Mouse (Mus musculus) CH12.LX (cell line): ENCODE results near the gene Gm7138. TPM values are rescaled to one million over a fixed set of nuclear protein-coding genes. Genes with fewer than 3 reads are reported as not detected.

Experiments used
- DNase-seq: peaks from one replicate; pipeline ENCODE4 v3.0.0-alpha.2; 2013; ENCODE audit errors: extremely low read depth
- H3K27ac ChIP-seq: 2 replicates; pipeline ENCODE4 v1.5.1; 2012; ENCODE audit warnings: low read depth, mild to moderate bottlenecking, control low read depth, moderate library complexity; ENCODE audit not compliant: insufficient read depth
- H3K27me3 ChIP-seq: replicated peaks from 2 replicates; pipeline ENCODE3; 2012; ENCODE audit warnings: inconsistent platforms
- H3K36me3 ChIP-seq, 2 experiments: replicated peaks in 1 of 2; 2 replicates each; pipeline versions ENCODE3 to v1.6.1; 2012; ENCODE audit warnings: inconsistent platforms in 1 of 2, low read length in 1 of 2, mild to moderate bottlenecking in 1 of 2, mixed read lengths in 1 of 2, moderate library complexity in 1 of 2; ENCODE audit not compliant: control insufficient read depth in 1 of 2, insufficient read depth in 1 of 2
- H3K4me1 ChIP-seq, 2 experiments: 2 replicates each; pipeline ENCODE4 v1.6.1; 2012; ENCODE audit warnings: inconsistent platforms in 1 of 2, moderate library complexity in 1 of 2; ENCODE audit not compliant: insufficient read depth in 2 of 2, control insufficient read depth in 1 of 2
- H3K4me2 ChIP-seq: 2 replicates; pipeline ENCODE4 v1.6.1; 2012; ENCODE audit warnings: low read depth, mild to moderate bottlenecking, control low read depth; ENCODE audit not compliant: poor library complexity, insufficient read depth, severe bottlenecking
- H3K4me3 ChIP-seq, 3 experiments: fragments of 150-350 bp in 1 of 3; sonication (generic) in 1 of 3; replicated peaks in 1 of 3; 2 replicates each; pipeline versions ENCODE3 to v1.5.1; 2011 to 2012; ENCODE audit warnings: low read depth in 2 of 3, low read length in 2 of 3, mild to moderate bottlenecking in 2 of 3, moderate library complexity in 2 of 3, control low read depth in 1 of 3, improper control_type of control experiment in 1 of 3, inconsistent platforms in 1 of 3, mixed read lengths in 1 of 3; ENCODE audit not compliant: poor library complexity in 1 of 3
- H3K79me2 ChIP-seq: replicated peaks from 2 replicates; pipeline ENCODE4 v1.6.1; 2012; ENCODE audit warnings: mild to moderate bottlenecking, moderate library complexity; ENCODE audit not compliant: control insufficient read depth, poor library complexity, insufficient read depth, severe bottlenecking; ENCODE audit errors: extremely low read depth
- H3K9ac ChIP-seq: 2 replicates; pipeline ENCODE4 v1.6.1; 2012; ENCODE audit warnings: low read depth, mild to moderate bottlenecking, control low read depth, moderate library complexity; ENCODE audit not compliant: insufficient read depth
- H3K9me3 ChIP-seq: replicated peaks from 2 replicates; pipeline ENCODE3; 2012; ENCODE audit warnings: low read length, inconsistent platforms, mixed read lengths
- CHD1 ChIP-seq: IDR thresholded peaks from 2 replicates; pipeline ENCODE4 v1.6.1; 2012; ENCODE audit warnings: low read depth, low read length, improper control_type of control experiment, inconsistent platforms
- CTCF ChIP-seq, 2 experiments: IDR thresholded peaks in 1 of 2; conservative IDR thresholded peaks in 1 of 2; 2 replicates each; pipeline ENCODE4 v1.5.1; 2011 to 2012; ENCODE audit warnings: low read depth in 2 of 2, low read length in 2 of 2, improper control_type of control experiment in 1 of 2, inconsistent platforms in 1 of 2, mild to moderate bottlenecking in 1 of 2, moderate library complexity in 1 of 2
- EP300 ChIP-seq: IDR thresholded peaks from 2 replicates; pipeline ENCODE4 v1.6.1; 2011; ENCODE audit warnings: low read length, improper control_type of control experiment
- HCFC1 ChIP-seq: IDR thresholded peaks from 2 replicates; pipeline ENCODE4 v1.6.1; 2012; ENCODE audit warnings: low read depth, mild to moderate bottlenecking, inconsistent platforms, low read length, improper control_type of control experiment
- JUND ChIP-seq: conservative IDR thresholded peaks from 2 replicates; pipeline ENCODE4 v1.6.1; 2011; ENCODE audit warnings: low read depth, low read length, improper control_type of control experiment
- MAFK ChIP-seq: IDR thresholded peaks from 2 replicates; pipeline ENCODE4 v1.6.1; 2011; ENCODE audit warnings: low read length, improper control_type of control experiment; ENCODE audit not compliant: insufficient replicate concordance
- MAX ChIP-seq: IDR thresholded peaks from 2 replicates; pipeline ENCODE4 v1.6.1; 2011; ENCODE audit warnings: low read length, improper control_type of control experiment
- MYC ChIP-seq: IDR thresholded peaks from 2 replicates; pipeline ENCODE4 v1.6.1; 2011; ENCODE audit warnings: low read depth, mild to moderate bottlenecking, improper control_type of control experiment, low read length
- POLR2A ChIP-seq: IDR thresholded peaks from 2 replicates; pipeline ENCODE4 v1.6.1; 2011; ENCODE audit warnings: low read depth, mild to moderate bottlenecking, improper control_type of control experiment, low read length
- RAD21 ChIP-seq: IDR thresholded peaks from 2 replicates; pipeline ENCODE4 v1.6.1; 2011; ENCODE audit warnings: low read depth, mild to moderate bottlenecking, low read length, improper control_type of control experiment, moderate library complexity
- SIN3A ChIP-seq: IDR thresholded peaks from 2 replicates; pipeline ENCODE4 v1.6.1; 2012; ENCODE audit warnings: low read length, improper control_type of control experiment, inconsistent platforms
- SMC3 ChIP-seq: IDR thresholded peaks from 2 replicates; pipeline ENCODE4 v1.6.1; 2011; ENCODE audit warnings: low read depth, low read length, improper control_type of control experiment
- TCF12 ChIP-seq: IDR thresholded peaks from 2 replicates; pipeline ENCODE4 v1.6.1; 2014; ENCODE audit warnings: low read depth, mild to moderate bottlenecking, inconsistent platforms, low read length, improper control_type of control experiment
- ZNF384 ChIP-seq: IDR thresholded peaks from 2 replicates; pipeline ENCODE4 v1.6.1; 2012; ENCODE audit warnings: low read depth, low read length, improper control_type of control experiment, inconsistent platforms
- dilution Hi-C: fragments of 300-500 bp; cut with MboI; formaldehyde crosslinking; loops from 2 replicates; pipeline ENCODE4 v1.14.3; 2020; ENCODE audit warnings: low sequenced_read_pairs; ENCODE audit not compliant: extremely low pct_unique_long_range_greater_than_20kb, extremely low pct_ligation_motif_present
- in situ Hi-C: fragments of 300-500 bp; cut with MboI; formaldehyde crosslinking; loops from 3 replicates; pipeline ENCODE4 v1.14.3; 2019; ENCODE audit warnings: low sequenced_read_pairs, low pct_ligation_motif_present, low pct_unique_long_range_greater_than_20kb, mixed read lengths
- polyA plus RNA-seq: library from polyadenylated mRNA; unstranded; fragments of >175 nt; gene quantifications from 2 replicates; pipeline ENCODE4 v1.2.1, GENCODE M21; 2012; ENCODE audit warnings: low read depth; ENCODE audit not compliant: insufficient read length
- total RNA-seq, 2 experiments: library from RNA; depleted of rRNA; stranded (reverse); fragments of 300-350 nt in 1 of 2; fragments of >200 nt in 1 of 2; gene quantifications; 2 replicates each; pipeline ENCODE4 v1.2.3; 2012 to 2014

Gm7138 gene
- total and polyA plus RNA-seq, 3 experiments: not detected

- H3K27ac ChIP-seq: no peak overlapping the region
- no peaks in the 10 kb centered on the region for H3K36me3 ChIP-seq
- no peak overlapping the region for H3K9ac ChIP-seq
- H3K4me3 ChIP-seq: no peak overlapping the region
- peaks cover 6% of the 10 kb centered on the region for H3K9me3 ChIP-seq
- no peaks in the 10 kb centered on the region for H3K79me2 ChIP-seq
- no peak for TF ChIP-seq ZNF384
- no peak for TF ChIP-seq EP300
- TF ChIP-seq HCFC1: no peak
- TF ChIP-seq POLR2A: no peak
- TF ChIP-seq CTCF (conservative IDR thresholded peaks at IDR 0.05 in 1 of 2, IDR thresholded peaks at IDR 0.05 in 1 of 2; ENCODE audit: low read depth in 2 of 2, low read length in 2 of 2): peak; percentile 72 to 76
- TF ChIP-seq CHD1: no peak
- no peak for TF ChIP-seq MAX
- TF ChIP-seq SMC3: peak; percentile 56
- no peak for TF ChIP-seq JUND
- TF ChIP-seq RAD21: peak; percentile 14; the same call in 1 of the 2 replicates
- no peak for TF ChIP-seq SIN3A
- TF ChIP-seq TCF12: no peak
- no peak overlapping the region for H3K4me2 ChIP-seq
- H3K4me1 ChIP-seq: no peaks in the 10 kb centered on the region
- DNase-seq: peak; percentile 33
- dilution Hi-C loops (no loop called here), in situ Hi-C loops (no loop called here)
- H3K27me3 ChIP-seq: peaks cover 52% of the 10 kb centered on the region
Observed at GRCm38 (mm10) chr10:77729241-77729640, 47.5 kb downstream of the Gm7138 start.

- Histone ChIP-seq H3K4me1 (no peaks in the 10 kb centered on the region), H3K27me3 (peaks cover 56% of the 10 kb centered on the region), H3K4me2 (no peak overlapping the region), H3K36me3 (no peaks in the 10 kb centered on the region), H3K9me3 (peaks cover 3% of the 10 kb centered on the region), H3K27ac (no peak overlapping the region), H3K4me3 (no peak overlapping the region), H3K9ac (no peak overlapping the region), H3K79me2 (no peaks in the 10 kb centered on the region)
- no peak for DNase-seq
- TF ChIP-seq SMC3: peak; percentile 29; the same call in 1 of the 2 replicates
- TF ChIP-seq MYC: peak; percentile 65; the same call in 1 of the 2 replicates
- TF ChIP-seq RAD21: peak; percentile 23
- TF ChIP-seq CTCF (conservative IDR thresholded peaks at IDR 0.05 in 1 of 2, IDR thresholded peaks at IDR 0.05 in 1 of 2; ENCODE audit: low read depth in 2 of 2, low read length in 2 of 2): peak in 1 of 2 experiments; percentile 56; a peak in 2 of 4 replicates
- TF ChIP-seq MAFK: no peak
- dilution Hi-C loops (no loop called here), in situ Hi-C loops (no loop called here)
Observed at GRCm38 (mm10) chr10:77728280-77728679, 48.5 kb downstream of the Gm7138 start.

Other genes starting within 250 kb of the Gm7138 start
Only the 20 nearest of the 32 such genes appear.
- not detected in 2 replicates for gene Gm9508, start 79.7 kb downstream of the Gm7138 start, total RNA-seq (2012; rRNA removed)
- not detected in 2 replicates for gene Gm9508, start 79.7 kb downstream of the Gm7138 start, total RNA-seq (2014; rRNA removed)
- gene Gm9508, start 79.7 kb downstream of the Gm7138 start, polyA plus RNA-seq: not detected in 2 replicates
- not detected in 2 replicates for gene Gm10272, start 70.3 kb downstream of the Gm7138 start, total RNA-seq (2012; rRNA removed)
- not detected in 2 replicates for gene Gm10272, start 70.3 kb downstream of the Gm7138 start, total RNA-seq (2014; rRNA removed)
- not detected in 2 replicates for gene Gm10272, start 70.3 kb downstream of the Gm7138 start, polyA plus RNA-seq
- gene Gm10024, start 65.5 kb downstream of the Gm7138 start, total RNA-seq (2012; rRNA removed): not detected in 2 replicates
- not detected in 2 replicates for gene Gm10024, start 65.5 kb downstream of the Gm7138 start, total RNA-seq (2014; rRNA removed)
- not detected in 2 replicates for gene Gm10024, start 65.5 kb downstream of the Gm7138 start, polyA plus RNA-seq
- gene Gm10142, start 61.1 kb downstream of the Gm7138 start, total RNA-seq (2012; rRNA removed): not detected in 2 replicates
- not detected in 2 replicates for gene Gm10142, start 61.1 kb downstream of the Gm7138 start, total RNA-seq (2014; rRNA removed)
- gene Gm10142, start 61.1 kb downstream of the Gm7138 start, polyA plus RNA-seq: not detected in 2 replicates
- gene Krtap12-1, start 56.3 kb downstream of the Gm7138 start, total RNA-seq (2012; rRNA removed): not detected in 2 replicates
- gene Krtap12-1, start 56.3 kb downstream of the Gm7138 start, total RNA-seq (2014; rRNA removed): not detected in 2 replicates
- not detected in 2 replicates for gene Krtap12-1, start 56.3 kb downstream of the Gm7138 start, polyA plus RNA-seq
- not detected in 2 replicates for gene Gm10100, start 50.5 kb downstream of the Gm7138 start, total RNA-seq (2012; rRNA removed)
- gene Gm10100, start 50.5 kb downstream of the Gm7138 start, total RNA-seq (2014; rRNA removed): not detected in 2 replicates
- not detected in 2 replicates for gene Gm10100, start 50.5 kb downstream of the Gm7138 start, polyA plus RNA-seq
- gene Gm18596, start 34.3 kb downstream of the Gm7138 start, total RNA-seq (2012; rRNA removed): not detected in 2 replicates
- gene Gm18596, start 34.3 kb downstream of the Gm7138 start, total RNA-seq (2014; rRNA removed): not detected in 2 replicates
- not detected in 2 replicates for gene Gm18596, start 34.3 kb downstream of the Gm7138 start, polyA plus RNA-seq
- gene Gm9736, start 25.6 kb downstream of the Gm7138 start, total RNA-seq (2012; rRNA removed): not detected in 2 replicates
- not detected in 2 replicates for gene Gm9736, start 25.6 kb downstream of the Gm7138 start, total RNA-seq (2014; rRNA removed)
- not detected in 2 replicates for gene Gm9736, start 25.6 kb downstream of the Gm7138 start, polyA plus RNA-seq
- gene Gm3233, start 17.3 kb downstream of the Gm7138 start, total RNA-seq (2012; rRNA removed): not detected in 2 replicates
- gene Gm3233, start 17.3 kb downstream of the Gm7138 start, total RNA-seq (2014; rRNA removed): not detected in 2 replicates
- not detected in 2 replicates for gene Gm3233, start 17.3 kb downstream of the Gm7138 start, polyA plus RNA-seq
- gene Gm3238, start 5.6 kb downstream of the Gm7138 start, total RNA-seq (2012; rRNA removed): not detected in 2 replicates
- not detected in 2 replicates for gene Gm3238, start 5.6 kb downstream of the Gm7138 start, total RNA-seq (2014; rRNA removed)
- not detected in 2 replicates for gene Gm3238, start 5.6 kb downstream of the Gm7138 start, polyA plus RNA-seq
- gene Gm3250, start 5.6 kb upstream of the Gm7138 start, total RNA-seq (2012; rRNA removed): not detected in 2 replicates
- gene Gm3250, start 5.6 kb upstream of the Gm7138 start, total RNA-seq (2014; rRNA removed): not detected in 2 replicates
- not detected in 2 replicates for gene Gm3250, start 5.6 kb upstream of the Gm7138 start, polyA plus RNA-seq
- gene Gm7137, start 11.3 kb upstream of the Gm7138 start, total RNA-seq (2012; rRNA removed): not detected in 2 replicates
- not detected in 2 replicates for gene Gm7137, start 11.3 kb upstream of the Gm7138 start, total RNA-seq (2014; rRNA removed)
- not detected in 2 replicates for gene Gm7137, start 11.3 kb upstream of the Gm7138 start, polyA plus RNA-seq
- gene Gm9639, start 18.1 kb upstream of the Gm7138 start, total RNA-seq (2012; rRNA removed): not detected in 2 replicates
- gene Gm9639, start 18.1 kb upstream of the Gm7138 start, total RNA-seq (2014; rRNA removed): not detected in 2 replicates
- gene Gm9639, start 18.1 kb upstream of the Gm7138 start, polyA plus RNA-seq: not detected in 2 replicates
- gene Gm19668, start 22.2 kb upstream of the Gm7138 start, total RNA-seq (2012; rRNA removed): not detected in 2 replicates
- gene Gm19668, start 22.2 kb upstream of the Gm7138 start, total RNA-seq (2014; rRNA removed): not detected in 2 replicates
- not detected in 2 replicates for gene Gm19668, start 22.2 kb upstream of the Gm7138 start, polyA plus RNA-seq
- gene Gm9507, start 34.9 kb upstream of the Gm7138 start, total RNA-seq (2012; rRNA removed): not detected in 2 replicates
- not detected in 2 replicates for gene Gm9507, start 34.9 kb upstream of the Gm7138 start, total RNA-seq (2014; rRNA removed)
- gene Gm9507, start 34.9 kb upstream of the Gm7138 start, polyA plus RNA-seq: not detected in 2 replicates
- not detected in 2 replicates for gene Gm2696, start 37.7 kb upstream of the Gm7138 start, total RNA-seq (2012; rRNA removed)
- not detected in 2 replicates for gene Gm2696, start 37.7 kb upstream of the Gm7138 start, total RNA-seq (2014; rRNA removed)
- gene Gm2696, start 37.7 kb upstream of the Gm7138 start, polyA plus RNA-seq: not detected in 2 replicates
- gene Krtap10-4, start 50.2 kb upstream of the Gm7138 start, total RNA-seq (2012; rRNA removed): not detected in 2 replicates
- not detected in 2 replicates for gene Krtap10-4, start 50.2 kb upstream of the Gm7138 start, total RNA-seq (2014; rRNA removed)
- gene Krtap10-4, start 50.2 kb upstream of the Gm7138 start, polyA plus RNA-seq: not detected in 2 replicates
- not detected in 2 replicates for gene Krtap10-10, start 59.0 kb upstream of the Gm7138 start, total RNA-seq (2012; rRNA removed)
- gene Krtap10-10, start 59.0 kb upstream of the Gm7138 start, total RNA-seq (2014; rRNA removed): not detected in 2 replicates
- gene Krtap10-10, start 59.0 kb upstream of the Gm7138 start, polyA plus RNA-seq: not detected in 2 replicates
- gene Gm36176, start 69.9 kb upstream of the Gm7138 start, total RNA-seq (2012; rRNA removed): not detected in 2 replicates
- gene Gm36176, start 69.9 kb upstream of the Gm7138 start, total RNA-seq (2014; rRNA removed): not detected in 2 replicates
- gene Gm36176, start 69.9 kb upstream of the Gm7138 start, polyA plus RNA-seq: not detected in 2 replicates
- gene Gm10318, start 75.9 kb upstream of the Gm7138 start, total RNA-seq (2012; rRNA removed): not detected in 2 replicates
- not detected in 2 replicates for gene Gm10318, start 75.9 kb upstream of the Gm7138 start, total RNA-seq (2014; rRNA removed)
- not detected in 2 replicates for gene Gm10318, start 75.9 kb upstream of the Gm7138 start, polyA plus RNA-seq